Mouse (Mus musculus): ENCODE data around the gene Zfp74. TPM values are rescaled to one million over a fixed set of nuclear protein-coding genes. Genes with fewer than 3 reads are reported as not detected.
A peak's percentile ranks its signal among the peaks of the same experiment; 100 is the strongest.

Zfp74 gene
- total RNA-seq, 2 experiments from 2014 or later, result 5.9 to 9.2 TPM

DNA sequence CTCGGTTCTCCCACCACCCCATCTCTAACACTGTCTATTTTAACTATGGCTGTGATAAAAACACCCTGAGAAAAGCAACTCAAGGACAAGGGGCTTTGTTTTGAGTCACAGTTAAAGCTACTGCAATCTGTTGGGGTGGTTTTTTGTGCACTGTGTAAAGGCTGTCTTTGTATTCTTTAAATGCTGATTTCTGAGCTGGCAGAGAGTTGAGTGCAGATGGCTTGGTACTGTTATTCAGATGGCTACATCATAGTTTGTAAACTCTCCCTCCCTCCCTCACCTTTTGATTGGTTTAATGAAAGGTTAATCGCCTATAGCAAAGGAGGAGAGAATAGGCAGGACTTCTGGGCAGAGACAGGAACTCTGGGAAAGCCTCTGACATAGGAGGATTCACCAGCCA lies 9.7 kb downstream of the Zfp74 start:
- no peak for DNase-seq

DNA sequence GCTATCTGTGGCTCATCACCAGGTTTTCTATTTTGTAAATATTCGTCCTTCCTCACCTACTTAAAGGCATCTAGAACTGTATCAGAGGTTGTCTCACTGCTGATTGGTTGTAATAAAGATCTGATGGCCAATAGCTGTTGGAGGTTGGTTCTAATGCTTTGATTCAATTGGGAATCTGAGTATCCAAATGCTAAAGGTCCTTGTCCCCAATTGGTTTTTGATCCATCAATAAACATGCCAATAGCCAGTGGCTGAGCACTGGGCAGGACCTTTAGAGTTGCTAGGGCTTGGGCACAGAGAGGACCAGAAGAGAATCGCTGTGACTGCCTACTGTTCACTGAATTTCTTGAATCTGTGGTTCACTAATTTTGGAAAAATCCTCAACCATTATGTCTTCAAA lies 10.2 kb downstream of the Zfp74 start:
- DNase-seq, result no peak

DNA sequence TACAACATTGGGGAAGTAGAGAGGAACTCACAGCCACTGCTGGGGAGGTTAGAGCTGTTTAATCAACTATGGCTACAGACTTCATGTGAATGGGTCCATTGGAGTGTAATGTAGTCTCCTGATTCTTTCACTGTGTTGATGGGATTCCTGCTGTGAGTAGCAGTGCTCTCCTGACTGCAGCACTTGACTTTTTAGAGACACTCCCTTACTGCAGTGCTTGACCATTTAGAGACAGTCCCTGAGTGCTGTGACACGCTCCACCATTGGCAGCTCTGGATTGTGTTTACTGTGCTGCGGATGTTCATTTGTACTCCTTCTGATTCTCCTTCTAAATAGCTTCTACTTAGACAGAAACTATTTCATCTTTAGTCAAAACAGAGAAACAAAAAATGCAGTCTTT lies 11.1 kb downstream of the Zfp74 start:
- DNase-seq, result no peak

DNA sequence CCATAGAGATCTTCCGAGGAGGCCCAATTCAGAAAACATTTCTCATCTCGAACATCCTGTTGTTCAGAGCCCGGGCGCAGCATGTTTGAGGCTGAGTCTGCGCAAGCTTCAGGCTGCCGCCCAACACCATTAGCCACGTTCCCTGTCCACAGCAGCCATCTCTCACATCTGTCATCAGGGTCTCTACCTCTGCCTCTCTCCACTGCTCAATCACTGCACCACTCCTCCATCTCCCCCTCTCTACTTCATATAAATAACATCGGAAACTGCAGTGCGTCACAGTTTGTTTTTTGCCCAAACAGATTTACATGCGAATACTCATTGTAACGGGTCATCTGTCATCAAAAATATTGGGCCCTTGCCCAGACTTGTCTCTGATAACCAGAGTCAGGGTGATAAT lies 12.9 kb downstream of the Zfp74 start:
- no peak for DNase-seq

DNA sequence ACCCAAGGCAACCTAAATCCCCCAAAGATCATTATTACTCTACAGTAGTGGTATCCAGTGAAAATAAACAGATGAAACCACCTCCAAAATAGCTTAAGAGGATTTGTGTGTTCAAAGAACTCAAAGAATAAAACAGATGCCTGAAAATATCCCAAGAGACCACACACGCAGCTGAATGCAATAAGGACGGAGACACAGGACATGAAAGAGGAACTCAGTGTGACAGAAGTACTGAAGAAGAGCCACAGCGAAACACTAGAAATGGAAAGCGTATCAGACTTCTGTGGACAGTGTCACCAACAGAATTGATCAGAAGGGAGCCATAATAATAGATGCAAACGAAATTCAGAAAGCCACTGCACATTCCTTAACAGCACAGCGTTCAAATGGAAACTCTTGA lies 15.0 kb downstream of the Zfp74 start:
- DNase-seq, result no peak

DNA sequence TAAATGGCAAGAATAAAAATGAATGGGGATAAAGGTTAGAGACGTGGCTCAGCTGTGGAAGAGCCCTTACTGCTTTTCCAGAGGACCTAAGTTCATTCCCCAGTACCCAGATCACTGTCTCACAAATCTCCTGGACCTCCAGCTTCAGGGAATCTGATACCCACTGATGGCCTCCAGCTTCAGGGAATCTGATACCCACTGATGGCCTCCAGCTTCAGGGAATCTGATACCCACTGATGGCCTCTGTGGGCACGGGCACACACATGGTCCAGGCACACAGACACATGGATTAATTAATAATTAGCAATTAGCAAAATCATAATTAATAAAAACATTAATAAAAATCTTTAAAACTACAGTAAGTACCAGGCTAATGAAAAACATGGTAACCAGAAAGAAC lies 31.1 kb downstream of the Zfp74 start:
- peak; percentile 28 for DNase-seq

DNA sequence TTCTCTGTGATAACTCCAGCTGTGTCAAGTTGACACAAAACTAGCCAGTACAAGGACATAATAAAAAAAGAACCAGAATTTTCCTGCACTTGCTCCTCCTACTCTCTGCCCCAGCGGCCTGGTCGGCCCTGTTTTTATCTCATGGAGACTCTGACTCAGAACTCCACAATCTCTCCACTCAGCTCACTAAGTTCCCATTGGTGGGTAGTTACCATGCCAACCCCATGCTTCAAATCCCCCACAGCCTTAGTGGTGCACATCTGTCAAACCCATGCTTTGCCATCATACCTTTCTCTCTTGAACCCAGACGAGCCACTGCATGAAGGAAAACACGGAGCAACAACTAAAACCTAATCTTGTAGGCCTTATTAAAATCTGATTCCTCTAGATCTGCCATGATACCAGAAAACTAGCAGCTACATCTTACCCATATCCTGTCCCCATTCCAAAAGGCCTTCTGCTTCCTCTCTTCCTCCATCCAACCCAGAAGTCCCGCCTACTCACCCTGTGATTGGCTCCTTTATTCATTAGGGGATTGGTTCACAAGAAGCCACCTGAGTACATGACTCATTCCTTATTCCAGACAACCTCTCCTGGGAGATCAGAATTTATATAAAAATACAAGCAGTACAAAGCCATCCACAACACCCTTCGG lies 32.3 kb downstream of the Zfp74 start:
- DNase-seq, result no peak

DNA sequence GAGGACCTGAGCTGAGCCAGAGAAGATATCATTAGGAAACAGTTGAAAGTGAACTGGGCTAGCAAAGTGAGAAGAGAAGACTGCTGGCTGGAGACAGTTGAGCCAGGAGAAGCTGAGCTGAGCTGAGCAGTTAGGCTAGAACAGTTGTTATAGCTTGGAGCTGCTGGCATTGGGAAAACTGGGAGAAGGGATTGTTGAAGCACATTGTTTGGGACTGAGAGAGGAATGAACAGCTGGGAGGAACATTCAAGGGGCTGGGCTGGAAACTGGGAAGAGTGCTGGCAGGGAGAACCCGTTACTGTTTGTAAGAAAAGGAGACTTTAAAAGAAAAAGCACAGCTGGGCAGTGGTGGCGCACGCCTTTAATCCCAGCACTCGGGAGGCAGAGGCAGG lies 35.8 kb downstream of the Zfp74 start:
- peak; percentile 23 for DNase-seq

DNA sequence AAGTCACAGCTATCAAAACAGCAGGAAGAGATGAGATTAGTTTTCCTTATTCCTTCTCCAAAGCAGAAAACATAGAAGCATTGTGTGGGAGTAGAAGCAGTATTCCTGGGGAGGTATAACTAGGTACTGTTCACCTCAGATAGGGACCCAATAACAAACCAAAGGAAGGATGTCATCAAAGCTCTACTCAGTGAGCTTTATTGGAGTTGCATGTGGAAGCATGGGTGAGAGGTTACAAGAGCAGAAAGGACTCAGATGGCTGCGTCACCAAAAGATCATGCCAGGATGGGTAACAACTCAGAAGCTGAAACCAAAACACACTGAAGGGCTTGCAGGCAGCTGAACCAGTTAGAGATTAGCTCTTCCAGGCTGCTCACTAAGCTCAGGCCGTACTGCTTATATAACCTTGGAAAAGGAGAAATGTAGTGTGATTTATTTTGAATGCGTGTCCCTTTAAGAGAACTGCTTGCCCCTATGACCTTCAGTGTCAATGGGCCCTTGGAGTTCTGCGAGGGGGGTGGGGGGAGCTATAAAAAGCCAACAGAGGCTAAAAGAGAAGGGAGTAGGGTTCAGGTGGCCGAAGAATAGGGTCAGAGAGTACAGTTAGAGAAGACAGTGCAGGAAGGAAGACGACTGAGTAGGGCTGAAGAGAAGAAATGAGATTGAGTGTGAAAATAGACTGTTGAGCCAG lies 36.4 kb downstream of the Zfp74 start:
- DNase-seq, result no peak

DNA sequence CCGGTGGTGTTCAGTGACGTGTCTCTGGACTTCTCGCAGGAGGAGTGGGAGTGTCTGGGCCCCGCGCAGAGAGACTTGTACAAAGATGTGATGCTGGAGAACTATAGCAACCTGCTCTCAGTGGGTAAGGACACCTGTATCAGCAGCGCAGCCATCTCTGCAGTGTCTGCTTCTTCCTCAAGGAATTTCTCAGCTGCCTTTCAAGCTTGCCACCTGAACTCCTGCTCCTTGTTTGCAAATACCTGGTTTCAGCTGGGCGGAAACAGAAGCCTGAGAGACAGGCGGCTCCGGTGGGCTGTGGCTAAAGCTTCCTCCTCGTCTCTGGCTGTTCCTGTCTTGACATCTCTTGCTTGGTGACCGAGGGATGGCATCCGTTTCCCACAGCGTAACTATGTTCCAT lies 41.7 kb downstream of the Zfp74 start:
- no peak for DNase-seq

DNA sequence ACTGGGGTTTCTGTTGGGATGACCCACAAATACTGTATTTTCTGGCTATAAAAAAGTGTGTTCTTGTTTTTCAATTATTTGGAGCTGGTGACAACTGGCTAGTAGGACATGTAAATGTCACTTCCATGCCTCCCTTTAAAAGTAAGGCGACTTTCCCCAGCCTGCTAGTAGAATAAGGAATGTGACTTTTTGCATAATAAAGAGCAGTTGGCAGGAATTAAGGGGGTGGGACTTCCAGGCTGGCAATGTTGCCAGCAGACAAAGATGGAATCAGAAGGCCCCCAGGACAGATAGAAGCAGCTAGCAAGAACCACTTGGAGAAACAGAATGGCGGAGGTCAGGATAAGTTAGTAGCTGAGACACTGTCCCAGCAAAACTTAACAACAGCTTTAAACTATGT lies 43.6 kb downstream of the Zfp74 start:
- no peak for DNase-seq

DNA sequence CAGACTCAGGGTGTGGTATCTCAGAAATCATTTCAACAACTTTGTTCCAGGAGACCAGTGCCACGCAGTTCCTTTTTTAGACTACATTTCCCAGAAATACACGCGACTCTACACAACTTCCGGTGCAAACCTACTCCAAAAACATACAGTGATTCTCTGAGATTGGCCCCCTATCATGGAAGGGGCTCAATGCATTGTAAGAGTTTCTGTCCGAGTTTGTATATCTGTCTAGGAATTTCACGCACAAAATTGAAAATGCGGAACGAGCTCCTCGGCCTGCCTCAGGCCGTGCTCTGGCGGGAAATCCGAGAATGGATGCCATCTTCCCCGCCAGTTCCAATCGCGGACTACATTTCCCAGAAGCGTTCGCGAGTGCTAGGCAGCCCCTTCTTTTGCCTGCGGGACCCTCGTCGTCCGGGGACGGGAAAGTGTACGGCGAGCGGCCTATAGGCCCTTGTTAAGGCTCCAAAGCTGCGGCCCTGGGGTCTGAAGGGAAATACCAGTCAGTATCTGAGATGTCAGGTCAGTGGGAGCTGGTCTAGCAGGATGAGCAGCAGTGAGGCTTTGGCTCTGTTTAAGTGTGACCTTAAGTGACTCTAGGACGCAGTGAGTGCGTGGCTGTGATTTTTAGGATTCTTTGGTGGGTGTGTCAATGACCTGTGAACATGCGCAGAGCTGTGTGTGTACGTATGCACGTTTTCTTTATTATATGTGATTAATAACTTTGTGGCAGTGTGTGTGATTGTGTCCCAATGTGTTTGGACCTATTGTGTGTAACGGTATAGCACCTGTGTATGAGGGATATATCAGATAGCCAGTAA lies 45.5 kb downstream of the Zfp74 start, which contains the start of gene Zfp383:
Zfp383 (plus strand) TSS at position 94 of the 821 bp plus-strand sequence.
- DNase-seq, result peak; percentile 73

DNA sequence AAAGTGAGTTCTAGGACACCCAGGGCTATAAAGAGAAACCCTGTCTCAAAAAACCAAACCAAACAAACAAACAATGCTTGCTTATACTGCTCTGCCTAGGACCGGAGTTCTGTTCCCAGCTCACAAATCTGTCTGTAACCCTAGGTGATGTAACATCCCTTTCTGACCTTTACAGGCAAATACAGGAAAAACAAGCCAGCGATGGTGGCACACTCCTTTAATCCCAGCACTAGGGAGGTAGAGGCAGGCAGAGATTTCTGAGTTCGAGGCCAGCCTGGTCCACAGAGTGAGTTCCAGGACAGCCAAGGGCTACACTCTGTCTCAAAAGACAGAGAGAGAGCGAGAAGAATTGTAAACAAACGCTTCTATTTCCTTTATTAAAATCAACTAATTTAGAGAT lies 46.7 kb downstream of the Zfp74 start:
- no peak for DNase-seq

DNA sequence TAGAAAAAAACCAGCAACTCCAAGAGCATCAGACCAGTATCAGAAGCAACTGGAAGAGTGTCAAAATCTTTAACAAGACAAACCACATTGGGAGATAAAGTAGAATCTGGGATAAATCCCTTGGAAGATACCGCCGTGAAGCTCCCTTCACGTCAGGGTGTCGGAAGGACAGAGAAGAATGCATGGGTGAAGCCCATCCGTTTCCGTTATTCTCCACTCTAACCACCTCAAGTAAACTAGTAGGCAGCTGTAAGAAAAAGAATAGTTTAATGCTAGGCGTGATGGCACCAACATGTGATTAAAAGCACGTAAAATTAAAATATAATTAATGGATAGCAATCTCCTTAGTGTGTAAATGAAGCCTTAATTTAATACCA lies 47.2 kb downstream of the Zfp74 start:
- no peak for DNase-seq

DNA sequence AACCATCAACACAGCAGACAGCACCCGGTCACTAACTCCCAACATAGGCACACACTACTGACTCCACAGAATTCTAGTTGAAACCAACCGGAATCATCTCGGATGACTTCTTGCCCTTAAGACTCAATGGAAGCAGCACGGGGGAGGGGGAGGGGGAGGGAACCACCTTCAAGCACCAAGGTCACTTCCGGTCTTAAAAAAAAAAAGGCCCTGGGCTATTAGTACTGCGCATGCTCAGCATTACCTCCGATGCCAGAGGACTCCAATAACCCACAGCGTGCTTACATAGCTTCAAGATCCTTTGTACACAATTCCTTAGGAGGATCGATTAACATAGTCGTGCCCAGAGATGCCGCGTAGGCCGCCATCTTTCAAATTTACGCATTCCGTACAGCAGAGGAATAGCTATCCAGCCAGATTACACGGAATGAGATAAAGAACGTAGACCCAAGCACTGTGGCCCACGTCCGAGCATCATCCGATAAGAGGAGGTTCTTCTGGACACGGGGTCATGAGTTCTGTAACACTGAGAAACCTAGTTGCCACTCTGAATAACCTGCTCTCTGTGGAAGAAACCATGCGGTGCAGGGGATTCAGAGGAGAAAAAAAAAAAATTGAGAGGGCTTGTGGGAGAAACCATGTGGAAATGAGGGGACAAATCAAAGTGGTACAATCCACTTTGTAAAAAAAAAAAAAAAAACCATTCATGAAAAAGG lies 47.8 kb downstream of the Zfp74 start, which contains the start of gene Zfp27:
Zfp27 (minus strand) TSS at position 607 of the 716 bp plus-strand sequence.
- DNase-seq, result peak; percentile 19

DNA sequence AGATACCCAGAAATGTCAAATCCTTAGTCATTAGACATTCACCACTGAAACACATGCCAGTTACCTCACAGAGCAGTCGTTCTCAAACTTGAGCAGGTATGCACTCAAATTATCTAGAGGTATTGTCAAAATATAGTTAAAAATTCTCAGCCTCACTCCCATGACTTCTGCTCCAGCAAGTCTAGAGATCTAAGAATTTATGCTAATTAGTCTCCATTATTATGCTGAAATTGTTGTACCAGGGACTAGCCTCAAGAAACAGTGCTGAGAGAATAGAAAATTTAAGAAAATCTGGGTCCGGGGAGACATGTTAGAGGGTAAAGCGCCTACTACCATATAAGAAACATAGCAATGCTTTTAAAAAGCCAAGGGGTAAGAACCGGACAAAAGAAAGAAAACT lies 49.8 kb downstream of the Zfp74 start:
- no peak for DNase-seq

DNA sequence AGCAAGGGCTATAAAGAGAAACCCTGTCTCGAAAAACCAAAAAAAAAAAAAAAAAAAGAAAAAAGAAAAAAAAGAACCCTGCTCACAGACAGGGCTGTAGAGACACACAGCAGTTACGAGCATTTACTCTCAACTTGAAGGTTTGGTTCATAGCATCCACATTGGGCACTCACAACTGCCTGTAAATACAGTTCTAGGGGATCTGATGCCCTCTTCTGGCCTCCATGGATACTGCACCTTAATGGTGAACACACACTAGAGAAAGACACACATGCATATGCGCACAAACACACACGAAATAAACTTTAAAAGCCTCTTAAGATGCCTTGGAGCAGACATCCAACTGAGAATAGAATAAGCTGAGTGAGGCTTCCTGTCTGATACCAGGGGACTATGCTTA lies 55.5 kb downstream of the Zfp74 start:
- DNase-seq, result no peak

DNA sequence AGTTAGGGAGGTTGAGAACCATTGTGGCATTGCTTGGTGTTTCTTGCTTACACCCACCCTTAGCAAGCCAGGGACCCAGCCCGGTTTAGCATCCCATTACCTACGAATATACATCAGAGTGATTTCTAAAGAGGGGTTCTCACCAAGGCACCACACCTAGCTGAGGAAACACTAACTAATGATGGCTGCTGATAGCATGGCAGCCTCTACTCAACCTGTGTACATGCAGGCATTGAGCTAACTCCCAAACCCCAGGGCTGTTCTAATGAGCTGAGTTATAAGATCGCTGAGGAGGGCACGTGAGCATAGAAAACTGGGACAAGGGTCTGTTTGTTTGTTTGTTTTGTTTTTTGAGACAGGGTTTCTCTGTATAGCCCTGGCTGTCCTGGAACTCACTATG lies 61.1 kb downstream of the Zfp74 start:
- no peak for DNase-seq

DNA sequence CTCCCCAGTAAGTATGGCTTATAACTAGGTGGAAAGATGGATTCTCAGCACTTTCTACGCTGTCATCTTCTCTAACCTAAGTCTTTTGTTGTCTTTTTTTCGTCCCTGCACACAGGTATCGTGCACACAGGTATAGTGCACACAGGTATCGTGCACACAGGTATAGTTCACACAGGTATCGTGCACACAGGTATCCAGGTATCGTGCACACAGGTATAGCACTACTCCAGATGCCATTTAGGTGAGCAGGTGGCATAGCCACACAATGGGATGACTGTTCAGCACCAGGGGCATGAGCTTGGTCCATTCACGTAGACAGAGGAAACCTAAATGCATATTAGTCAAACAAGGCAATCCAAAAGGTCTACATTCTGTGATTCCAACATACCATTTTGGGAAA lies 63.4 kb downstream of the Zfp74 start:
- DNase-seq, result no peak

DNA sequence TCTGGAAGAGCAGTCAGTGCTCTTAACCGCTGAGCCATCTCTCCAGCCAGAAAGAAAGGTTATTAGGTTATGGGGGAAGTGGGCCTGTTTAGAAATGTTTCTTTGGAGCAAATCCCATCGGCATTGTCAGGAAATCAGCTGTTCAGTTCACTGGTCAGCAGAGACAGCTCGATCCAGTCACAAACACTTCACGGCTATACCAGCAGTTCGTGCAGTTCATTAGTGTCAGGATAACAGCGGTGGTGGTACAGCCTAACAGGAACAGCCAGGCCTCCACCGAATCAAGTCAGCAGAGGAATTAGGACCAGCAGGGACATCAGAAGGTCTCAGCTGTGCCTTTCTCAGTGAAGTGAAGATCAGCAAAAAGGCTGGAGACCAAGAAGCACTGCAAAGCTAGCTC lies 73.0 kb downstream of the Zfp74 start:
- DNase-seq, result no peak
